Mouse (Mus musculus) layer of hippocampus, postnatal 10 days (tissue): ENCODE results near the gene Socs2. TPM values are rescaled to one million over a fixed set of nuclear protein-coding genes. Genes with fewer than 3 reads are reported as not detected.
"Not testable (repeated sequence)": the region's sequence is repeated elsewhere in the genome, so short reads cannot be mapped to it uniquely, and the experiment has no call there.

ENCODE experiments used
- DNase-seq, 2 experiments: peaks; one replicate each; pipeline ENCODE4 v3.0.0; 2021; ENCODE audit warnings: low spot score in 2 of 2
- total RNA-seq, 2 experiments: library from RNA; stranded (reverse); gene quantifications; 2 replicates each; pipeline ENCODE4 v1.2.3; 2021

Socs2 gene
- total RNA-seq, 2 experiments from 2014 or later, result 73.9 to 75.7 TPM

- no peak for DNase-seq
Observed at GRCm38 (mm10) chr10:95397191-95397835, 19.7 kb downstream of the Socs2 start.

- DNase-seq, result no peak
Observed at GRCm38 (mm10) chr10:95396356-95396755, 20.6 kb downstream of the Socs2 start.

GRCm38 (mm10) chr10:95394819-95395812, 21.9 kb downstream of the Socs2 start:
- no peak for DNase-seq

- DNase-seq, result no peak
Observed at GRCm38 (mm10) chr10:95392073-95392472, 24.9 kb downstream of the Socs2 start.

- DNase-seq, result no peak
Observed at GRCm38 (mm10) chr10:95390871-95391270, 26.1 kb downstream of the Socs2 start.

GRCm38 (mm10) chr10:95389805-95390204, 27.2 kb downstream of the Socs2 start:
- not testable (repeated sequence) for DNase-seq

- DNase-seq, result no peak
Observed at GRCm38 (mm10) chr10:95388821-95389477, 28.0 kb downstream of the Socs2 start.

GRCm38 (mm10) chr10:95386527-95386926, 30.5 kb downstream of the Socs2 start:
- no peak for DNase-seq

GRCm38 (mm10) chr10:95385801-95386203, 31.2 kb downstream of the Socs2 start:
- no peak for DNase-seq

GRCm38 (mm10) chr10:95385081-95385480, 31.9 kb downstream of the Socs2 start:
- DNase-seq, result no peak

GRCm38 (mm10) chr10:95384446-95384845, 32.5 kb downstream of the Socs2 start:
- DNase-seq, result no peak

GRCm38 (mm10) chr10:95373340-95373739, 43.6 kb downstream of the Socs2 start:
- DNase-seq, result no peak

GRCm38 (mm10) chr10:95371942-95372341, 45.0 kb downstream of the Socs2 start:
- no peak for DNase-seq

- DNase-seq, result no peak
Observed at GRCm38 (mm10) chr10:95369190-95369589, 47.8 kb downstream of the Socs2 start.

- no peak for DNase-seq
Observed at GRCm38 (mm10) chr10:95368151-95368550, 48.8 kb downstream of the Socs2 start.

- no peak for DNase-seq
Observed at GRCm38 (mm10) chr10:95367661-95368089, 49.3 kb downstream of the Socs2 start.

- DNase-seq, result no peak
Observed at GRCm38 (mm10) chr10:95367241-95367640, 49.7 kb downstream of the Socs2 start.

- DNase-seq, result no peak
Observed at GRCm38 (mm10) chr10:95362326-95362725, 54.7 kb downstream of the Socs2 start.

GRCm38 (mm10) chr10:95361260-95361841, 55.6 kb downstream of the Socs2 start:
- DNase-seq, result no peak

- no peak for DNase-seq
Observed at GRCm38 (mm10) chr10:95360048-95360447, 56.9 kb downstream of the Socs2 start.

- no peak for DNase-seq
Observed at GRCm38 (mm10) chr10:95357721-95358120, 59.3 kb downstream of the Socs2 start.
